Mouse (Mus musculus): ENCODE results near the gene Akr1c12.

GRCm38 (mm10) chr13:4313907-4314306 lies 34.7 kb upstream of the Akr1c12 start:
- TF ChIP-seq CTCF (IDR thresholded peaks at IDR 0.05; ENCODE audit: borderline replicate concordance, insufficient read depth, low read depth, low read length) = no peak
- TF ChIP-seq POLR2A (IDR thresholded peaks at IDR 0.05; ENCODE audit: borderline replicate concordance, insufficient read depth, low read length) = no peak

All from cerebellum, adult 2 months (tissue).